Mouse (Mus musculus): ENCODE data around the gene Usp35. TPM values are rescaled to one million over a fixed set of nuclear protein-coding genes. Genes with fewer than 3 reads are reported as not detected.
A peak's percentile ranks its signal among the peaks of the same experiment; 100 is the strongest.

The Usp35 gene
- total and polyA plus RNA-seq, 3 experiments: 0.58 to 2.2 TPM; not detected in 1

- Histone ChIP-seq H3K36me3 (ENCODE audit: control insufficient read depth in 1 of 2, insufficient read depth in 2 of 2, low read length in 2 of 2) (peaks cover 0 to 20% of the 10 kb centered on the region in 2 experiments; a peak in 2 of 4 replicates), H3K9me3 (replicated peaks; ENCODE audit: insufficient read depth, low read length) (no peaks in the 10 kb centered on the region), H3K79me2 (ENCODE audit: control insufficient read depth, insufficient read depth, low read length, poor library complexity) (no peaks in the 10 kb centered on the region), H3K9ac (ENCODE audit: control insufficient read depth, low read depth, low read length, poor library complexity, severe bottlenecking) (peak overlapping the region; percentile 62), H3K27ac (ENCODE audit: control insufficient read depth, low read depth, low read length) (peak overlapping the region; percentile 65), H3K4me1 (ENCODE audit: control insufficient read depth in 1 of 2, insufficient read depth in 2 of 2, low read length in 2 of 2) (peaks cover 11 to 31% of the 10 kb centered on the region in 2 experiments), H3K4me3 (ENCODE audit: control insufficient read depth in 1 of 2, insufficient read depth in 1 of 2, low read depth in 2 of 2, low read length in 2 of 2) (no peak overlapping the region; a peak in 1 of 4 replicates), H3K27me3 (ENCODE audit: control insufficient read depth in 1 of 2, insufficient read depth in 2 of 2, low read length in 2 of 2) (no peaks in the 10 kb centered on the region)
- DNase-seq (ENCODE audit: low read depth, low spot score): peak; percentile 60
- TF ChIP-seq HCFC1 (IDR thresholded peaks at IDR 0.05; ENCODE audit: low read depth, low read length): no peak
- peak; percentile 77 for TF ChIP-seq USF1 (IDR thresholded peaks at IDR 0.05; ENCODE audit: low read depth, low read length)
- 0 out of 4 replicates have a peak, but pooled peaks of 1 of the 2 experiments have one; percentile 28 for TF ChIP-seq USF2 (IDR thresholded peaks at IDR 0.05; ENCODE audit: borderline replicate concordance in 1 of 2, insufficient read depth in 1 of 2, low read depth in 1 of 2, low read length in 2 of 2)
- TF ChIP-seq JUND (IDR thresholded peaks at IDR 0.05; ENCODE audit: low read depth, low read length): no peak
- TF ChIP-seq CHD2 (IDR thresholded peaks at IDR 0.05; ENCODE audit: low read length): no peak
- TF ChIP-seq ZKSCAN1 (IDR thresholded peaks at IDR 0.05; ENCODE audit: low read depth, low read length): no peak
- TF ChIP-seq CTCF (IDR thresholded peaks at IDR 0.05 in 2 of 3, conservative IDR thresholded peaks at IDR 0.05 in 1 of 3; ENCODE audit: control insufficient read depth in 1 of 3, insufficient read depth in 1 of 3, low read depth in 2 of 3, low read length in 3 of 3, poor library complexity in 1 of 3, severe bottlenecking in 1 of 3): no peak
- peak; percentile 40; the same call in 1 of the 2 replicates for TF ChIP-seq ETS1 (IDR thresholded peaks at IDR 0.05; ENCODE audit: low read depth, low read length)
- peak in 1 of 2 experiments; percentile 13; a peak in 1 of 4 replicates for TF ChIP-seq EP300 (IDR thresholded peaks at IDR 0.05; ENCODE audit: low read depth in 1 of 2, low read length in 2 of 2)
- TF ChIP-seq MAX (IDR thresholded peaks at IDR 0.05; ENCODE audit: low read length): peak; percentile 76
- TF ChIP-seq MXI1 (IDR thresholded peaks at IDR 0.05; ENCODE audit: low read depth, low read length): peak; percentile 71; the same call in 1 of the 2 replicates
- TF ChIP-seq MYB (IDR thresholded peaks at IDR 0.05; ENCODE audit: low read depth, low read length): no peak
- TF ChIP-seq MEF2A (IDR thresholded peaks at IDR 0.05; ENCODE audit: extremely low read depth, insufficient replicate concordance, low read depth, low read length, poor library complexity, severe bottlenecking): no peak
- peak; percentile 25; the same call in 1 of the 2 replicates for TF ChIP-seq RCOR1 (IDR thresholded peaks at IDR 0.05; ENCODE audit: low read depth, low read length)
- TF ChIP-seq TBP (IDR thresholded peaks at IDR 0.05; ENCODE audit: low read depth, low read length): no peak
- TF ChIP-seq MYC (IDR thresholded peaks at IDR 0.05; ENCODE audit: low read depth, low read length): peak; percentile 64; the same call in 1 of the 2 replicates
- TF ChIP-seq ELF1 (IDR thresholded peaks at IDR 0.05; ENCODE audit: low read depth, low read length): no peak
Observed at GRCm38 (mm10) chr7:97336678-97337077, 4.9 kb upstream of the Usp35 start.

GRCm38 (mm10) chr7:97334406-97334805 lies 2.6 kb upstream of the Usp35 start:
- H3K79me2 ChIP-seq (ENCODE audit: control insufficient read depth, insufficient read depth, low read length, poor library complexity): no peaks in the 10 kb centered on the region
- H3K9ac ChIP-seq (ENCODE audit: control insufficient read depth, low read depth, low read length, poor library complexity, severe bottlenecking): no peak overlapping the region
- H3K4me1 ChIP-seq (ENCODE audit: control insufficient read depth in 1 of 2, insufficient read depth in 2 of 2, low read length in 2 of 2): peaks cover 13 to 28% of the 10 kb centered on the region in 2 experiments
- TF ChIP-seq EP300 (IDR thresholded peaks at IDR 0.05; ENCODE audit: low read depth in 1 of 2, low read length in 2 of 2) (no peak), ZKSCAN1 (IDR thresholded peaks at IDR 0.05; ENCODE audit: low read depth, low read length) (no peak), SIN3A (IDR thresholded peaks at IDR 0.05; ENCODE audit: low read length) (no peak), POLR2A (IDR thresholded peaks at IDR 0.05; ENCODE audit: control insufficient read depth in 1 of 2, insufficient read depth in 1 of 2, low read depth in 1 of 2, low read length in 2 of 2, poor library complexity in 1 of 2) (no peak), SMC3 (IDR thresholded peaks at IDR 0.05; ENCODE audit: low read depth, low read length) (no peak), GABPA (IDR thresholded peaks at IDR 0.05; ENCODE audit: low read depth, low read length) (no peak), ZMIZ1 (IDR thresholded peaks at IDR 0.05; ENCODE audit: low read depth, low read length) (no peak), JUND (IDR thresholded peaks at IDR 0.05; ENCODE audit: low read depth, low read length) (no peak), RAD21 (IDR thresholded peaks at IDR 0.05; ENCODE audit: low read depth, low read length) (no peak), MAFK (IDR thresholded peaks at IDR 0.05; ENCODE audit: borderline replicate concordance, low read depth, low read length) (no peak), NRF1 (IDR thresholded peaks at IDR 0.05; ENCODE audit: insufficient read depth, low read depth, low read length, poor library complexity, severe bottlenecking) (no peak), MAX (IDR thresholded peaks at IDR 0.05; ENCODE audit: low read length) (no peak), ELF1 (IDR thresholded peaks at IDR 0.05; ENCODE audit: low read depth, low read length) (no peak), MYC (IDR thresholded peaks at IDR 0.05; ENCODE audit: low read depth, low read length) (no peak), ZNF384 (IDR thresholded peaks at IDR 0.05; ENCODE audit: low read depth, low read length) (no peak), TCF12 (IDR thresholded peaks at IDR 0.05; ENCODE audit: low read depth, low read length) (no peak), CHD2 (IDR thresholded peaks at IDR 0.05; ENCODE audit: low read length) (no peak), MXI1 (IDR thresholded peaks at IDR 0.05; ENCODE audit: low read depth, low read length) (no peak)
- no peaks in the 10 kb centered on the region for H3K9me3 ChIP-seq (replicated peaks; ENCODE audit: insufficient read depth, low read length)
- no peaks in the 10 kb centered on the region for H3K27me3 ChIP-seq (ENCODE audit: control insufficient read depth in 1 of 2, insufficient read depth in 2 of 2, low read length in 2 of 2)
- peaks cover 0 to 13% of the 10 kb centered on the region in 2 experiments; a peak in 2 of 4 replicates for H3K36me3 ChIP-seq (ENCODE audit: control insufficient read depth in 1 of 2, insufficient read depth in 2 of 2, low read length in 2 of 2)
- no peak overlapping the region for H3K4me3 ChIP-seq (ENCODE audit: control insufficient read depth in 1 of 2, insufficient read depth in 1 of 2, low read depth in 2 of 2, low read length in 2 of 2)
- H3K27ac ChIP-seq (ENCODE audit: control insufficient read depth, low read depth, low read length): no peak overlapping the region
- no peak for DNase-seq (ENCODE audit: low read depth, low spot score)
